Mouse (Mus musculus) forebrain, embryonic 11.5 days (tissue): ENCODE measurements around the gene D930007J09Rik. TPM values are rescaled to one million over a fixed set of nuclear protein-coding genes. Genes with fewer than 3 reads are reported as not detected.

Source experiments
- ATAC-seq: fragments of 200-750 bp; cut with Nextera tagmentation; replicated peaks from 2 replicates; pipeline ENCODE4 v1.8.0; 2017; ENCODE audit warnings: moderate TSS enrichment; ENCODE audit not compliant: low FRiP score
- DNase-seq: peaks from one replicate; pipeline ENCODE4 v3.0.0-alpha.2; 2017; ENCODE audit warnings: low spot score
- H3K27ac ChIP-seq: fragments of 300-500 bp; sonication (generic); 2 replicates; pipeline ENCODE4 v1.5.1; 2014; ENCODE audit warnings: low read depth, low read length
- H3K27me3 ChIP-seq: fragments of 300-500 bp; sonication (generic); 2 replicates; pipeline ENCODE4 v1.6.1; 2014; ENCODE audit warnings: mild to moderate bottlenecking, low read length, mixed read lengths; ENCODE audit not compliant: control insufficient read depth, insufficient read depth
- H3K36me3 ChIP-seq: fragments of 300-500 bp; sonication (generic); 2 replicates; pipeline ENCODE4 v1.6.1; 2014; ENCODE audit warnings: mild to moderate bottlenecking, low read length, moderate library complexity, mixed read lengths; ENCODE audit not compliant: control insufficient read depth, insufficient read depth
- H3K4me1 ChIP-seq: fragments of 300-500 bp; sonication (generic); replicated peaks from 2 replicates; pipeline ENCODE4 v1.6.1; 2014; ENCODE audit warnings: low read length, mixed read lengths; ENCODE audit not compliant: control insufficient read depth, insufficient read depth
- H3K4me2 ChIP-seq: fragments of 300-500 bp; sonication (generic); 2 replicates; pipeline ENCODE4 v1.6.1; 2014; ENCODE audit warnings: low read depth, mild to moderate bottlenecking, low read length, moderate library complexity, mixed read lengths; ENCODE audit not compliant: severe bottlenecking
- H3K4me3 ChIP-seq: fragments of 300-500 bp; sonication (generic); 2 replicates; pipeline ENCODE4 v1.5.1; 2014; ENCODE audit warnings: low read depth, low read length
- H3K9ac ChIP-seq: fragments of 300-500 bp; sonication (generic); 2 replicates; pipeline ENCODE4 v1.6.1; 2014; ENCODE audit warnings: low read length
- H3K9me3 ChIP-seq: fragments of 300-500 bp; sonication (generic); 2 replicates; pipeline ENCODE4 v1.6.1; 2016; ENCODE audit warnings: low read length, mixed read lengths; ENCODE audit not compliant: control insufficient read depth
- WGBS: fragments of 180-500 bp; shearing (Covaris S2); extraction: QIAGEN DNeasy Blood & Tissue Kit; methylation state at CpG from one replicate; pipeline ENCODE4 v1.1.7; 2014; 5-methylcytosine and 5-hydroxymethylcytosine counted together
- polyA plus RNA-seq: library from polyadenylated mRNA; unstranded; fragments of >200 nt; fragmentation: Nextera tagmentation; extraction: Ambion mirVana; gene quantifications from 2 replicates; pipeline ENCODE4 v1.2.1, GENCODE M21; 2014

Gene D930007J09Rik
- polyA plus RNA-seq, 1 experiment from 2014 or later, result not detected

- H3K9me3 ChIP-seq, result no peaks in the 10 kb centered on the region
- ATAC-seq (no peak), DNase-seq (no peak)
- no peak overlapping the region for H3K27ac ChIP-seq
- no peak overlapping the region for H3K9ac ChIP-seq
- H3K36me3 ChIP-seq, result no peaks in the 10 kb centered on the region
- H3K27me3 ChIP-seq, result no peaks in the 10 kb centered on the region
- no peak overlapping the region for H3K4me2 ChIP-seq
- H3K4me1 ChIP-seq, result no peaks in the 10 kb centered on the region
- WGBS, result 79% methylated on average over 2 of the region's 2 CpGs
- no peak overlapping the region for H3K4me3 ChIP-seq
Measured at GRCm38 (mm10) chr13:32760795-32761194, 41.9 kb downstream of the D930007J09Rik start.

GRCm38 (mm10) chr13:32759036-32759435 is 43.6 kb downstream of the D930007J09Rik start:
- Histone ChIP-seq H3K4me1 (no peaks in the 10 kb centered on the region), H3K36me3 (no peaks in the 10 kb centered on the region), H3K4me2 (no peak overlapping the region), H3K27ac (no peak overlapping the region), H3K9me3 (no peaks in the 10 kb centered on the region), H3K27me3 (no peaks in the 10 kb centered on the region), H3K4me3 (no peak overlapping the region), H3K9ac (no peak overlapping the region)
- DNase-seq (no peak), ATAC-seq (0 out of 2 replicates have a peak, but pooled peaks have one; percentile 39)
- WGBS, result 15% methylated on average over 4 of the region's 4 CpGs

Other genes with a start within 250 kb of the D930007J09Rik start
- gene Mylk4, start 18.9 kb downstream of the D930007J09Rik start, polyA plus RNA-seq, result 0.11 TPM in 1 of 2 replicates, not detected in the other
- gene Wrnip1, start 811 bp downstream of the D930007J09Rik start, polyA plus RNA-seq, result 22.1 and 22.9 TPM in 2 replicates
- gene Serpinb1a, start 48.3 kb upstream of the D930007J09Rik start, polyA plus RNA-seq, result 0.68 and 1.1 TPM in 2 replicates
- not detected in 2 replicates for gene Serpinb1c, start 95.4 kb upstream of the D930007J09Rik start, polyA plus RNA-seq
- 0.53 and 1.2 TPM in 2 replicates for gene Serpinb6b, start 162.4 kb upstream of the D930007J09Rik start, polyA plus RNA-seq
- gene Serpinb9, start 200.4 kb upstream of the D930007J09Rik start, polyA plus RNA-seq, result 0.55 and 0.99 TPM in 2 replicates
- gene Serpinb9b, start 224.6 kb upstream of the D930007J09Rik start, polyA plus RNA-seq, result 0.15 TPM in 1 of 2 replicates, not detected in the other